Mouse (Mus musculus) C2C12 (cell line): ENCODE results near the gene Sar1a. TPM values are rescaled to one million over a fixed set of nuclear protein-coding genes. Genes with fewer than 3 reads are reported as not detected.
A peak's percentile ranks its signal among the peaks of the same experiment; 100 is the strongest.

ENCODE experiments used
- H3K27me3 ChIP-seq: one replicate; pipeline ENCODE4 v1.6.1; 2011; ENCODE audit not compliant: control insufficient read depth, insufficient read depth, insufficient read length
- H3K36me3 ChIP-seq: one replicate; pipeline ENCODE4 v1.6.1; 2011; ENCODE audit not compliant: control insufficient read depth, insufficient read depth
- H3K4me3 ChIP-seq: one replicate; pipeline ENCODE4 v1.5.1; 2011; ENCODE audit warnings: mild to moderate bottlenecking, control low read depth; ENCODE audit not compliant: poor library complexity, insufficient read depth, severe bottlenecking
- H3K79me2 ChIP-seq: one replicate; pipeline ENCODE4 v1.6.1; 2011; ENCODE audit not compliant: control insufficient read depth, insufficient read depth
- H3K79me3 ChIP-seq: one replicate; pipeline ENCODE4 v1.6.1; 2011; ENCODE audit warnings: low read depth, control low read depth
- H3ac ChIP-seq: one replicate; pipeline ENCODE3; 2011; ENCODE audit warnings: low read depth; ENCODE audit not compliant: control insufficient read depth, insufficient read length
- CEBPB ChIP-seq: IDR thresholded peaks from one replicate; pipeline ENCODE4 v1.6.1; 2011; ENCODE audit warnings: low read depth, mild to moderate bottlenecking, control low read depth, moderate library complexity
- CTCF ChIP-seq: IDR thresholded peaks from one replicate; pipeline ENCODE4 v1.5.1; 2011; ENCODE audit not compliant: control insufficient read depth, insufficient read depth, insufficient read length
- FOSL1 ChIP-seq: IDR thresholded peaks from one replicate; pipeline ENCODE4 v1.8.0; 2011; ENCODE audit warnings: mild to moderate bottlenecking, low read length; ENCODE audit not compliant: poor library complexity, insufficient read depth, severe bottlenecking
- MAX ChIP-seq: IDR thresholded peaks from one replicate; pipeline ENCODE4 v1.6.1; 2011; ENCODE audit warnings: mild to moderate bottlenecking, control low read depth
- MYOD1 ChIP-seq: IDR thresholded peaks from one replicate; pipeline ENCODE4 v1.6.1; 2011; ENCODE audit warnings: low read depth; ENCODE audit not compliant: control insufficient read depth, insufficient read length
- MYOG ChIP-seq: IDR thresholded peaks from one replicate; pipeline ENCODE4 v1.6.1; 2011; ENCODE audit not compliant: control insufficient read depth, insufficient read length; ENCODE audit errors: extremely low read depth
- USF1 ChIP-seq: IDR thresholded peaks from one replicate; pipeline ENCODE4 v1.6.1; 2011; ENCODE audit warnings: low read depth, mild to moderate bottlenecking, control low read depth, moderate library complexity
- polyA plus RNA-seq: library from polyadenylated mRNA; unstranded; fragments of >200 nt; fragmentation: generic; extraction: Trizol; gene quantifications from one replicate; pipeline ENCODE4 v1.2.1, GENCODE M21; 2012; ENCODE audit warnings: missing spikeins

The Sar1a gene
- polyA plus RNA-seq, 1 experiment, result 150 TPM

GRCm38 (mm10) chr10:61706412-61707375 lies 26.6 kb downstream of the Sar1a start:
- Histone ChIP-seq H3K79me2 (no peaks in the 10 kb centered on the region), H3K27me3 (peaks cover 3% of the 10 kb centered on the region), H3K36me3 (no peaks in the 10 kb centered on the region), H3K79me3 (no peaks in the 10 kb centered on the region), H3K4me3 (no peak overlapping the region), H3ac (no peak overlapping the region)
- no peak for TF ChIP-seq USF1
- no peak for TF ChIP-seq MYOG
- no peak for TF ChIP-seq MYOD1
- TF ChIP-seq CTCF, result no peak
- no peak for TF ChIP-seq FOSL1
- no peak for TF ChIP-seq CEBPB
- TF ChIP-seq MAX, result no peak

- H3K79me3 ChIP-seq, result no peaks in the 10 kb centered on the region
- H3K79me2 ChIP-seq, result no peaks in the 10 kb centered on the region
- TF ChIP-seq MYOG (no peak), USF1 (no peak), CTCF (no peak)
- H3K27me3 ChIP-seq, result peaks cover 3% of the 10 kb centered on the region
- no peak overlapping the region for H3K4me3 ChIP-seq
- H3K36me3 ChIP-seq, result no peaks in the 10 kb centered on the region
- H3ac ChIP-seq, result no peak overlapping the region
Observed at GRCm38 (mm10) chr10:61713601-61714000, 33.5 kb downstream of the Sar1a start.

- Histone ChIP-seq H3ac (no peak overlapping the region), H3K79me2 (no peaks in the 10 kb centered on the region), H3K79me3 (no peaks in the 10 kb centered on the region), H3K4me3 (no peak overlapping the region), H3K27me3 (peaks cover 3% of the 10 kb centered on the region), H3K36me3 (no peaks in the 10 kb centered on the region)
- TF ChIP-seq MYOD1, result no peak
- TF ChIP-seq USF1, result no peak
- TF ChIP-seq CTCF, result no peak
- TF ChIP-seq MYOG, result no peak
- TF ChIP-seq MAX, result no peak
- no peak for TF ChIP-seq CEBPB
- no peak for TF ChIP-seq FOSL1
Observed at GRCm38 (mm10) chr10:61714146-61714545, 34.0 kb downstream of the Sar1a start.

GRCm38 (mm10) chr10:61714771-61715461 lies 34.8 kb downstream of the Sar1a start, which contains the start of gene Aifm2:
TSS of gene Aifm2 (plus strand) at chr10:61715263.
- peak within 1 kb of the TSS; percentile 52 for H3K4me3 ChIP-seq
- TF ChIP-seq MAX (no peak), CTCF (no peak), MYOG (no peak), CEBPB (no peak), USF1 (no peak), FOSL1 (no peak), MYOD1 (no peak)
- H3K79me2 ChIP-seq, result no peaks in the 10 kb centered on the region
- peak within 1 kb of the TSS; percentile 39 for H3ac ChIP-seq
- H3K36me3 ChIP-seq, result no peaks in the 10 kb centered on the region
- no peaks in the 10 kb centered on the region for H3K79me3 ChIP-seq
- peaks cover 3% of the 10 kb centered on the region for H3K27me3 ChIP-seq

GRCm38 (mm10) chr10:61715462-61715837 lies 35.4 kb downstream of the Sar1a start:
- TF ChIP-seq MYOD1 (no peak), FOSL1 (no peak), MYOG (no peak), MAX (no peak), CEBPB (no peak), USF1 (no peak), CTCF (no peak)
- peak overlapping the region; percentile 39 for H3ac ChIP-seq
- peak overlapping the region; percentile 52 for H3K4me3 ChIP-seq
- no peaks in the 10 kb centered on the region for H3K79me2 ChIP-seq
- peaks cover 3% of the 10 kb centered on the region for H3K27me3 ChIP-seq
- H3K36me3 ChIP-seq, result no peaks in the 10 kb centered on the region
- H3K79me3 ChIP-seq, result no peaks in the 10 kb centered on the region
